Mouse (Mus musculus): ENCODE data around the gene Ankrd11. TPM values are rescaled to one million over a fixed set of nuclear protein-coding genes. Genes with fewer than 3 reads are reported as not detected.

Gene Ankrd11
- 63.6 and 67.0 TPM in 2 replicates for polyA plus RNA-seq (2012; rRNA removed)

GRCm38 (mm10) chr8:123042158-123042973, at the start of gene Ankrd11:
Gene Ankrd11 (minus strand): TSS chr8:123042277.

GRCm38 (mm10) chr8:123062721-123063120, 20.6 kb upstream of the Ankrd11 start, which contains the start of gene Spg7:
Gene Spg7 (plus strand): TSS chr8:123062942.

GRCm38 (mm10) chr8:122847829-122848561, 194.1 kb downstream of the Ankrd11 start, which contains the start of gene Cdh15:
Gene Cdh15 (plus strand): TSS chr8:122847966.

Other genes with a start within 250 kb of the Ankrd11 start
- gene Cdh15, start 194.3 kb downstream of the Ankrd11 start, polyA plus RNA-seq (2012; rRNA removed): 0.77 and 4.4 TPM in 2 replicates
- gene Spg7, start 20.7 kb upstream of the Ankrd11 start, polyA plus RNA-seq (2012; rRNA removed): 106 and 116 TPM in 2 replicates
- 1,904 and 2,108 TPM in 2 replicates for gene Rpl13, start 60.1 kb upstream of the Ankrd11 start, polyA plus RNA-seq (2012; rRNA removed)
- gene Cpne7, start 75.1 kb upstream of the Ankrd11 start, polyA plus RNA-seq (2012; rRNA removed): 5.1 and 5.9 TPM in 2 replicates
- gene Sult5a1, start 116.0 kb upstream of the Ankrd11 start, polyA plus RNA-seq (2012; rRNA removed): 2.1 and 11.6 TPM in 2 replicates
- 0.34 and 1.2 TPM in 2 replicates for gene Dpep1, start 144.0 kb upstream of the Ankrd11 start, polyA plus RNA-seq (2012; rRNA removed)
- gene Chmp1a, start 170.5 kb upstream of the Ankrd11 start, polyA plus RNA-seq (2012; rRNA removed): 121 and 129 TPM in 2 replicates
- 6.6 and 7.0 TPM in 2 replicates for gene Spata33, start 170.6 kb upstream of the Ankrd11 start, polyA plus RNA-seq (2012; rRNA removed)
- 121 and 122 TPM in 2 replicates for gene Cdk10, start 182.6 kb upstream of the Ankrd11 start, polyA plus RNA-seq (2012; rRNA removed)
- gene Spata2l, start 194.0 kb upstream of the Ankrd11 start, polyA plus RNA-seq (2012; rRNA removed): 3.0 and 3.2 TPM in 2 replicates
- gene Zfp276, start 211.9 kb upstream of the Ankrd11 start, polyA plus RNA-seq (2012; rRNA removed): 38.9 and 40.2 TPM in 2 replicates
- 109 and 116 TPM in 2 replicates for gene Vps9d1, start 212.1 kb upstream of the Ankrd11 start, polyA plus RNA-seq (2012; rRNA removed)

Data from central nervous system, embryonic 14 days (tissue).